Mouse (Mus musculus): ENCODE results near the gene Rybp. TPM values are rescaled to one million over a fixed set of nuclear protein-coding genes. Genes with fewer than 3 reads are reported as not detected.

The Rybp gene
- polyA plus RNA-seq, 1 experiment from 2014 or later = 7.5 TPM

- no peaks in the 10 kb centered on the region for H3K36me3 ChIP-seq (ENCODE audit: control insufficient read depth, insufficient read depth, low read length)
- ATAC-seq (ENCODE audit: insufficient number of reproducible peaks, insufficient read depth, low FRiP score, low read depth) = no peak
- no peak overlapping the region for H3K4me2 ChIP-seq (ENCODE audit: low read length)
- H3K9me3 ChIP-seq (ENCODE audit: control insufficient read depth, low read length) = no peaks in the 10 kb centered on the region
- no peak overlapping the region for H3K4me3 ChIP-seq (ENCODE audit: control insufficient read depth in 1 of 2, insufficient read depth in 1 of 2, low read depth in 1 of 2, low read length in 2 of 2)
- peaks cover 14 to 20% of the 10 kb centered on the region in 2 experiments for H3K4me1 ChIP-seq (ENCODE audit: control insufficient read depth in 2 of 2, insufficient read depth in 2 of 2, low read length in 2 of 2)
- H3K27ac ChIP-seq (replicated peaks in 1 of 2; ENCODE audit: control insufficient read depth in 1 of 2, insufficient read depth in 1 of 2, low read depth in 2 of 2, low read length in 2 of 2) = no peak overlapping the region
- no peaks in the 10 kb centered on the region for H3K27me3 ChIP-seq (ENCODE audit: control insufficient read depth, insufficient read depth, low read length)
- WGBS = 42% methylated on average over 4 of the region's 4 CpGs
- H3K9ac ChIP-seq (ENCODE audit: low read length) = no peak overlapping the region
Measured at GRCm38 (mm10) chr6:100180883-100181262, 106.4 kb downstream of the Rybp start.

- Histone ChIP-seq H3K9ac (ENCODE audit: low read length) (no peak overlapping the region), H3K4me1 (ENCODE audit: control insufficient read depth in 2 of 2, insufficient read depth in 2 of 2, low read length in 2 of 2) (peaks cover 9 to 16% of the 10 kb centered on the region in 2 experiments), H3K4me2 (ENCODE audit: low read length) (no peak overlapping the region), H3K4me3 (ENCODE audit: control insufficient read depth in 1 of 2, insufficient read depth in 1 of 2, low read depth in 1 of 2, low read length in 2 of 2) (no peak overlapping the region), H3K9me3 (ENCODE audit: control insufficient read depth, low read length) (no peaks in the 10 kb centered on the region), H3K36me3 (ENCODE audit: control insufficient read depth, insufficient read depth, low read length) (no peaks in the 10 kb centered on the region), H3K27ac (replicated peaks in 1 of 2; ENCODE audit: control insufficient read depth in 1 of 2, insufficient read depth in 1 of 2, low read depth in 2 of 2, low read length in 2 of 2) (no peak overlapping the region), H3K27me3 (ENCODE audit: control insufficient read depth, insufficient read depth, low read length) (no peaks in the 10 kb centered on the region)
- ATAC-seq (ENCODE audit: insufficient number of reproducible peaks, insufficient read depth, low FRiP score, low read depth) = no peak
- 56% methylated on average over 4 of the region's 4 CpGs for WGBS
Measured at GRCm38 (mm10) chr6:100180213-100180882, 106.9 kb downstream of the Rybp start.

GRCm38 (mm10) chr6:100178830-100179229 lies 108.5 kb downstream of the Rybp start:
- Histone ChIP-seq H3K27ac (replicated peaks in 1 of 2; ENCODE audit: control insufficient read depth in 1 of 2, insufficient read depth in 1 of 2, low read depth in 2 of 2, low read length in 2 of 2) (no peak overlapping the region), H3K4me1 (ENCODE audit: control insufficient read depth in 2 of 2, insufficient read depth in 2 of 2, low read length in 2 of 2) (peaks cover 4 to 15% of the 10 kb centered on the region in 2 experiments; a peak in 3 of 4 replicates), H3K27me3 (ENCODE audit: control insufficient read depth, insufficient read depth, low read length) (no peaks in the 10 kb centered on the region), H3K4me2 (ENCODE audit: low read length) (no peak overlapping the region), H3K4me3 (ENCODE audit: control insufficient read depth in 1 of 2, insufficient read depth in 1 of 2, low read depth in 1 of 2, low read length in 2 of 2) (no peak overlapping the region), H3K36me3 (ENCODE audit: control insufficient read depth, insufficient read depth, low read length) (no peaks in the 10 kb centered on the region), H3K9me3 (ENCODE audit: control insufficient read depth, low read length) (no peaks in the 10 kb centered on the region), H3K9ac (ENCODE audit: low read length) (no peak overlapping the region)
- 22% methylated on average over 3 of the region's 3 CpGs for WGBS
- ATAC-seq (ENCODE audit: insufficient number of reproducible peaks, insufficient read depth, low FRiP score, low read depth) = no peak
